Mouse (Mus musculus): ENCODE measurements around the gene Atp8a1. TPM values are rescaled to one million over a fixed set of nuclear protein-coding genes. Genes with fewer than 3 reads are reported as not detected.

The Atp8a1 gene
- 8.1 and 8.8 TPM in 2 replicates for polyA plus RNA-seq (2015; fragmentation: Nextera tagmentation; extraction: Ambion mirVana)

DNA sequence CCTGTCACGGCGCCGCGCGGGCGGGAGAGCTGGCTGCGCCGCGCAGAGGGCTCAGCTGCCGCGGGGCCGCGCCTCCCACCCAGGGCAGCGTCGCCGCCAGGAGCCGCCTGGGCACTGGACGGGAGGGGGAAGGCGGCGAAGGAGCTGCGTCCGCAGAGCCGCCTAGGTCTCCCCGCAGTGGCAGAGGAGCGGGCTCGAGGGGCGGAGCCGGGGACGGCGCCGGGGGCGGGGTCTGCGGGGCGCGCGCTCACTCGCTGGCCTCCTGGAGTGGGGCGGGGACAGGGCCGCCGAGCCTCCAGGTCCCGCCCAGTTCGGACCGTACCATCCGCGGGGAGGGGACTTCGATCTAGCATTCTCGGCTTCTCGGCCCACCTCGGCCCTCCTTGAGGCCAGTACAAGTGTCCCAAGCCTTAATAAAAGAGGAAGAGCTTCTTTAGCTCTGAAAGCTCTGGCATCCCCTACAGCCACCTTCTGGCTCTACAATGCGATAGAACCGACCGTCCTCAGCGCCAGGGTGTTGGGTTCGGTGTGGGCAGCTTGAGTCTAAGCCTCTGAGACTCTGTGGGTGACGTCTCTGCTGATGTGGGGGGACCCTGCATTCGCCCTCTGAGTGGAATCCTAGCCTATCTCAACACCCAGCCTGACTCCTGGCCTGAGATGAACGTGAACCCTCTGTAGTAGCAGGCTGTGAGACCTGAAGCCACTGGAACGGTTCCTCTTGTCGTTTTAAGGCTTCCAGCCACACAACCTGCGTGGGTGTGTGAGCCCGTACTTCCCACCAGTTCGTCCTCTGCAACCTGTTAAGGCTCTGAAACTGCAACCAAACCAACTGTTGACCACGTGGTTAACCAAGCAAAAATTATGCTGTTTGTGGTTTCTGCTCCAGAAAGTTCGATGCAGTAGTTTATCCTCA lies at the start of gene Atp8a1:
Gene Atp8a1 (minus strand): TSS at position 182 of the 913 bp plus-strand sequence.
- Histone ChIP-seq H3K27me3 (no peaks in the 10 kb centered on the region), H3K27ac (replicated peaks) (peak within 1 kb of the TSS; percentile 85), H3K4me2 (replicated peaks) (peak within 1 kb of the TSS; percentile 95), H3K9ac (peak within 1 kb of the TSS; percentile 44), H3K36me3 (no peaks in the 10 kb centered on the region), H3K4me3 (replicated peaks) (peak within 1 kb of the TSS; percentile 81), H3K9me3 (replicated peaks) (no peaks in the 10 kb centered on the region), H3K4me1 (peaks cover 5% of the 10 kb centered on the region; the same call in 1 of the 2 replicates)
- ATAC-seq (ENCODE audit: insufficient number of reproducible peaks, low FRiP score, low TSS enrichment, low read depth): peak; percentile 98
- under 1% methylated on average over 53 of the region's 64 CpGs for WGBS

DNA sequence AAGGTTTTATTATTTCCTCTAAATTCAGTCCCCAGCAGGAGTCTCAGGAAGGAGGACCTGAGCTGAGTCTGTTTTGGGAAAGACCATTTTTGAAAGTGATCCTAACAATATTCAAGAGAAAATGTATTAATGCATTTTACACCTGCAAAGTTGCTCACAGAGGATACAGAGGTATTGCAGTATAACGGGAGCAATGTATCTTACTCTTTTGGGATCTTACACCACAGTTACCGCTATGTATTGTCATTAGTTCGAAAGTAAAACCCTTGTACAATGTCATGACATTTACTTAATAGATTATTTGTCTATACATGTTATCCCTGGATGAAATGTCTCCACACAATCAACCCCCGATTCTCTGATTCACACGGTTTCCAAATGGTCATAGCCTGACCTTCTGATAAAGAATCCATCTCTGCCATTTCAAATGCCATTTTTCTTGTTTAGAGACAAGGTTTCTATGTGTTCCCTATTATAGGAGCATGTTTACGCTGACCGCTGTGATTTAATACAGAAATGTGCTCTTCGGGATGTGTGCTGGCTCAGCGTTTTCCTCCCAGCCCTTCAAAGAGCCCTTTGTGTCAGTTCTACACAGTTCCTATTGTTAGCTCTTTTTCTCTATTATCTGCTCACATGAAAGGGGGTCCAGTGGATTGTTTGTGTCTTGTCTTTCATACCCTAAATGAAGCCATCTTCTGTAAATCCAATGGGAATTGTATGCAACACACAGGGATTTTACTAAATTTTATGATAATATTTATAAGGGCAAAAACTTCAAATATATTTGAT lies 37.4 kb upstream of the Atp8a1 start:
- WGBS: 69% methylated on average over 9 of the region's 9 CpGs

DNA sequence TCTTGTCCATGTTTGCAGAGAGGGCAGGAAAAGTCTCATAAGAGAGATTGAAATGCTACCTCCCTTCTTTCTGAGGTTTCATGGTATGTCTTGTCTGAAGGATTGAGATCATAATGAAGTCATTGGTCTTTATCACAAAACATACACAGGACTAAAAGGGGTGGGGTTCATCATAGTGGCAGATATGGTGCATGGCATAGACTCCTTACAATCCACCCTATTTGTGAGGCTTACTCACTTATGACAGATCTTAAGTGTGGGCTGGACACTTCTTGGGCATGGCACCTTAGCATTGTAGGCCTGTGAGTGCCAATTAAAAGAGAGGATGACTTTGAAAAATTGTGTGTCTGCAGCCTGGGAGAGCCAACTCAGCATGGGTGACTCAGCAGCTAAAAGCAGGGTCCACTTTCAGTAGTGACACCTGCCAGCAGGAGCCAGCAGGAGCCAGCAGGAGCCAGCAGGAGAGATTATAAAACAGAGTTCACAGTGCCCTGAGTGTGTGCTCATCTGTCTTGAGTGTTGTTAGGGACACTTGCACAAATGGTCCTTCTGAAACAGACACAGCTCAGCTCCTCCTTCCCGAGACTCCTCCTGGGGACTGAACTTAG lies 36.4 kb upstream of the Atp8a1 start:
- no peaks in the 10 kb centered on the region for H3K4me1 ChIP-seq
- no peak for ATAC-seq (ENCODE audit: insufficient number of reproducible peaks, low FRiP score, low TSS enrichment, low read depth)
- WGBS: 62% methylated on average over 1 of the region's 1 CpGs
- H3K27me3 ChIP-seq: no peaks in the 10 kb centered on the region
- no peaks in the 10 kb centered on the region for H3K9me3 ChIP-seq (replicated peaks)
- H3K9ac ChIP-seq: no peak overlapping the region
- no peaks in the 10 kb centered on the region for H3K36me3 ChIP-seq
- no peak overlapping the region for H3K4me2 ChIP-seq (replicated peaks)
- H3K27ac ChIP-seq (replicated peaks): no peak overlapping the region
- H3K4me3 ChIP-seq (replicated peaks): no peak overlapping the region

More for the DNA sequence above, 37.4 kb upstream of the Atp8a1 start:
- Histone ChIP-seq H3K4me2 (replicated peaks) (no peak overlapping the region), H3K4me3 (replicated peaks) (no peak overlapping the region), H3K9ac (no peak overlapping the region), H3K27ac (replicated peaks) (no peak overlapping the region), H3K36me3 (no peaks in the 10 kb centered on the region), H3K27me3 (no peaks in the 10 kb centered on the region), H3K9me3 (replicated peaks) (no peaks in the 10 kb centered on the region), H3K4me1 (no peaks in the 10 kb centered on the region)
- no peak for ATAC-seq (ENCODE audit: insufficient number of reproducible peaks, low FRiP score, low TSS enrichment, low read depth)

DNA sequence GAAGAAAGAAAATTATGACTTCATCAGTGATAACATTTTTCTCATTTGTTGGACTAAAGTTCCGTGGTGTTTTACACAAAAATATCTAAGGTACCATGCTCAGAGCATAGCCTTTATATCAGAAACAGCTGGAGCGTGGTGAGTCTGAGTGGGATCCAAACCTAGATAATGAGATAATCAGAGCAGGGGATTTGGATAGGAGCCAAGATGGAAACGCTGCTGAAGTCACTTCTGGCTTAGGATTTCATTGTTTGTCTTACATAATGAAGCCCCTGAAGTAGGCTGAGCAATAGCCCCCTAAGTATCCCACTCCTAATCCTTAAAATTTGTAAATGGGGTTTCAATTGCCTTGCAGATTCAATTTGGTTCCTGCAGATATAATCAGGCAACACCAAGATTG lies 24.2 kb upstream of the Atp8a1 start:
- H3K9me3 ChIP-seq (replicated peaks): no peaks in the 10 kb centered on the region
- H3K4me1 ChIP-seq: no peaks in the 10 kb centered on the region
- H3K27ac ChIP-seq (replicated peaks): no peak overlapping the region
- 12% methylated on average over 3 of the region's 3 CpGs for WGBS
- no peak overlapping the region for H3K9ac ChIP-seq
- ATAC-seq (ENCODE audit: insufficient number of reproducible peaks, low FRiP score, low TSS enrichment, low read depth): no peak
- H3K36me3 ChIP-seq: no peaks in the 10 kb centered on the region
- no peak overlapping the region for H3K4me3 ChIP-seq (replicated peaks)
- H3K27me3 ChIP-seq: no peaks in the 10 kb centered on the region
- H3K4me2 ChIP-seq (replicated peaks): no peak overlapping the region

DNA sequence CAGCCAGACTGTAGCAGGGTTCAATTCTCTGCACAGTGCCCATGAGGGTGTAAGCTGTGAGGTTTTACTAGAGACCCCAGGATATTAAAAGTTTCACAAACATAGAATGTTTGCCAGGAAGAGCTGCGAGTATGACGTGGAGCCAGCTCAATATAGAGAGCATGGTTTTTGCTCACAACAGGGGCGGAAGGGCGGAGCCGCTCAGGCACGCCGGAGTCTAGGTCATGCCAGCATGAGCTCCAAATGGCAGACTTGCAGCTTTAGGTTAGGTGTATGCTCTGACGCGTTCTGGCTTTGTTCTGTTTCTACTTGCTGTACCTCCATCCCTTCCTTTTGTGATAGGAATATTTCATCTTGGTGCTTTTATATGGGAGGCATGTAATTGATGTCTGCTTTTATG lies 19.0 kb upstream of the Atp8a1 start:
- no peak overlapping the region for H3K9ac ChIP-seq
- H3K4me3 ChIP-seq (replicated peaks): no peak overlapping the region
- 71% methylated on average over 9 of the region's 9 CpGs for WGBS
- peaks cover 6% of the 10 kb centered on the region; the same call in 1 of the 2 replicates for H3K4me1 ChIP-seq
- no peak for ATAC-seq (ENCODE audit: insufficient number of reproducible peaks, low FRiP score, low TSS enrichment, low read depth)
- H3K4me2 ChIP-seq (replicated peaks): no peak overlapping the region
- no peaks in the 10 kb centered on the region for H3K27me3 ChIP-seq
- no peaks in the 10 kb centered on the region for H3K36me3 ChIP-seq
- no peaks in the 10 kb centered on the region for H3K9me3 ChIP-seq (replicated peaks)
- no peak overlapping the region for H3K27ac ChIP-seq (replicated peaks)

DNA sequence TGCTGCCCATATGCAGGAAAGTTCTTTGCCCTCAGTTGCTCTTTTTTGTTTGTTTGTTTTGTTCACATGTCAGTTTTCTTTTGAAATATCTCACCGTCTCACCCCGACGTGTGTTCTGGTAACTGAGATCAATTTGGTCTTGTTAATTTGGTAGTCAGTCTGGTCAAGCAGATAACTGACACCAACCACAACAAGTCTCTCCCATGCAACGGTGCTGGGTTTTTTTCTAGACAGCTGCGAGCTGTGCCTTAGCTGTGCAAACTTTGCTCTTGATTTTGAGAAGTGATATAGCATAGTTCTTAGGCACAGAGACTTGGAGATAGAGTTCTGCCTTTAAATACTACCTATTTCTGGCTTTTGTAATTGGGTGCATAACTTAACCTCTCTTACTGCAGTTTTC lies 18.4 kb upstream of the Atp8a1 start:
- Histone ChIP-seq H3K27me3 (no peaks in the 10 kb centered on the region), H3K4me3 (replicated peaks) (no peak overlapping the region), H3K27ac (replicated peaks) (no peak overlapping the region), H3K4me2 (replicated peaks) (no peak overlapping the region), H3K36me3 (no peaks in the 10 kb centered on the region), H3K4me1 (peaks cover 6% of the 10 kb centered on the region; the same call in 1 of the 2 replicates), H3K9me3 (replicated peaks) (no peaks in the 10 kb centered on the region), H3K9ac (no peak overlapping the region)
- WGBS: 63% methylated on average over 5 of the region's 5 CpGs
- ATAC-seq (ENCODE audit: insufficient number of reproducible peaks, low FRiP score, low TSS enrichment, low read depth): no peak

DNA sequence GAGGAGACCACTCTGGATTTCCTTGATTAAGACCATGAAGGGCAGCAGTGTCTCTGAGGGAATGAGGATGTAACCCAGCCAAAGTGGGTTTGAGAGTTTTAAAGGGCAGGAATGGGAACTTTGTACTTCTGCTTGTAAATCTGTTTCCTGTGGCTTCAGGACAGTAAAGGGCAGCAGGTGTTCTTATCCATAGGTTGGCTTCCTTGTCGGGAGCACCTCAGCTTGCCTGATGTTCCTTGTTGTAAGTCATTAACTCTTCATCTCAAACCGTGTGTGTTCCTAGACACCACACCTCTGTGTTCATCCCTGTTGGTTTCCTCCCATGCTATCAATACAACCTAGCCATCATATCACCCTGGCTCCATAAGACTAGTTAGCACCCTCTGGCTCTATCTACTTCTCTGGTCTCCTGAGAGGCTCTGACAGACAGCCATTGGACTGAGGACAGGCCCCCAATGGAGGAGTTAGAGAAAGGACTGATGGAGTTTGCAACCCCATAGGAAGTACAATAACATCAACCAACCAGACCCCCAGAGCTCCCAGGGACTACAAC lies 17.4 kb upstream of the Atp8a1 start:
- Histone ChIP-seq H3K27ac (replicated peaks) (no peak overlapping the region), H3K9me3 (replicated peaks) (no peaks in the 10 kb centered on the region), H3K4me2 (replicated peaks) (no peak overlapping the region), H3K36me3 (no peaks in the 10 kb centered on the region), H3K4me1 (peaks cover 6% of the 10 kb centered on the region; the same call in 1 of the 2 replicates), H3K4me3 (replicated peaks) (no peak overlapping the region), H3K27me3 (no peaks in the 10 kb centered on the region), H3K9ac (no peak overlapping the region)
- WGBS: 76% methylated on average over 2 of the region's 2 CpGs
- ATAC-seq (ENCODE audit: insufficient number of reproducible peaks, low FRiP score, low TSS enrichment, low read depth): no peak

DNA sequence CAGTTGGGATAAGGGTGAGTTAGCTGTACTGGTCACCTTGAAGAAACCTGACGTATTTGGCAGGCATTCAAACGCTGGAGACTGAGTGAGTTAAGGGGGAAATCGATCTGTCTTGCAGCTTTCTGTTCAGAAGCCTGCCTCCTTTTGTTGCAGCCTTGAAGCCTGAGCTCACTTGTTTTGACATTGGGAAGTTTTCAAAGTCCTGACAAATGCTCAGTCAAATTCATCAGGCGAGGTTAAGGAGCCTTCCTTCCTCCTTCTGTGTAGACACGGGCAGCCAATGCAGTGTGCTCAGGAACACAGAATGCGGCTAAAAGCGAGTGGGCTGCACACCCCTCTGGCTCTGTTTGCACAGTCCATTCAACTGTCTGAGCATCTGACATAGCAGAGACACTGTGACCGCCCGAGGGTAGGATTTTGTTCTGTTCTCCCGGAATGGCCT lies 16.7 kb upstream of the Atp8a1 start:
- H3K27ac ChIP-seq (replicated peaks): no peak overlapping the region

DNA sequence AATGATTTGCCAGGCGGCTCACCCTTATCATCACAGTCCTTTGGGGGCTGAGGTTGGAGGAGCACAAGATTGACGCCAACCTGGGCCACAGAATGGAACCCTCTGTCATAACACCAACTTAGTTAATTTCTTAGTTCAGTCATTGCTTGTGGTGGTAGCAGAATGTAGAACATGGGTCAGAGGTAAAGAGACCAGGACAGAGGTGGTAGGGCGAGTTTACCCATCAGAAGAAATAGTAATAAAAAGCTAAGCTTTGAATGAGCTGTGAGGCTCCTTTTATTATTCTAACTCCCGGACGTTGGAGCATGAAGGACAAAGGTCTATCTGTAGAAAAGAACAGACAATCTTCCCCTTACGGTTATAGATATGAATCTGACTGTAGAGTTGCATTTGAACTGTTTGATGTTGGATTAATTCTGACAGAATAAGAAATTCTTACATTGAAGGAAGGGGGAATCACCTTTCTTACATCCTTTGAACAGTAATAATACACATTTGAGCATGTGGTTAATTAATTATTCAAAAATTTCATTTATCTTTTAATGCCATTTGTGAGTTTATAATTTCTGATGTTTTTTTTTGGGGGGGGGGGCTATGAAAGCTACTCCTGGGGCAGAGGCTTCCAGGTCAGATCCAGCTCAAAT lies 7.9 kb upstream of the Atp8a1 start:
- H3K4me2 ChIP-seq (replicated peaks): no peak overlapping the region
- ATAC-seq (ENCODE audit: insufficient number of reproducible peaks, low FRiP score, low TSS enrichment, low read depth): no peak
- no peak overlapping the region for H3K4me3 ChIP-seq (replicated peaks)
- no peak overlapping the region for H3K9ac ChIP-seq
- WGBS: 75% methylated on average over 6 of the region's 6 CpGs
- no peaks in the 10 kb centered on the region for H3K9me3 ChIP-seq (replicated peaks)
- no peak overlapping the region for H3K27ac ChIP-seq (replicated peaks)
- H3K4me1 ChIP-seq: no peaks in the 10 kb centered on the region
- H3K27me3 ChIP-seq: no peaks in the 10 kb centered on the region
- no peaks in the 10 kb centered on the region for H3K36me3 ChIP-seq

More for the DNA sequence above, 16.7 kb upstream of the Atp8a1 start:
- peaks cover 6% of the 10 kb centered on the region; the same call in 1 of the 2 replicates for H3K4me1 ChIP-seq
- no peaks in the 10 kb centered on the region for H3K27me3 ChIP-seq
- no peaks in the 10 kb centered on the region for H3K9me3 ChIP-seq (replicated peaks)
- no peak overlapping the region for H3K4me2 ChIP-seq (replicated peaks)
- no peak overlapping the region for H3K9ac ChIP-seq
- ATAC-seq (ENCODE audit: insufficient number of reproducible peaks, low FRiP score, low TSS enrichment, low read depth): 0 out of 2 replicates have a peak, but pooled peaks have one; percentile 29
- 36% methylated on average over 10 of the region's 10 CpGs for WGBS
- H3K4me3 ChIP-seq (replicated peaks): no peak overlapping the region
- H3K36me3 ChIP-seq: no peaks in the 10 kb centered on the region

DNA sequence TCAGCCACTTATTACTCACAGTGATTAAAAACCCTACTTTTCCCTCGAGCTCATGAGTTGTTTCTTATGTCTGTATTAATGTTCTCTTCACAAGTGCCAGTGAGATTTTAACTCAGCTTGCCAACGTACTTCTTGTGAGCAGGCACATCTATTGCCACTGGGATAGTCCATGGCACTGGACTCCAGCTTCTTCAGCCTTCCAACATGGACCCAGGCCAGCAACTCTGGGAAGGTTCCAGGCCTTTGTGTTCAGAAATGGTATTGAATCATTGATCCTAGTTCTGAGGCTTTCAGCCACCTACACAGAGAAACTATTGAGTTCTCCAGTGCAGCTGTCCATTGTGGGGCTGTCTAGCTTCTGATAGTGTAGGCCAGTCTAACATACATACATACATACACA lies 5.6 kb upstream of the Atp8a1 start:
- no peak overlapping the region for H3K27ac ChIP-seq (replicated peaks)
- H3K36me3 ChIP-seq: no peaks in the 10 kb centered on the region
- peaks cover 4% of the 10 kb centered on the region; the same call in 1 of the 2 replicates for H3K4me1 ChIP-seq
- 66% methylated on average over 2 of the region's 2 CpGs for WGBS
- H3K27me3 ChIP-seq: no peaks in the 10 kb centered on the region
- H3K4me2 ChIP-seq (replicated peaks): no peak overlapping the region
- no peaks in the 10 kb centered on the region for H3K9me3 ChIP-seq (replicated peaks)
- no peak overlapping the region for H3K9ac ChIP-seq
- no peak overlapping the region for H3K4me3 ChIP-seq (replicated peaks)
- ATAC-seq (ENCODE audit: insufficient number of reproducible peaks, low FRiP score, low TSS enrichment, low read depth): no peak
